Mouse (Mus musculus) liver, postnatal 0 days (tissue): ENCODE results near the gene Prom2. TPM values are rescaled to one million over a fixed set of nuclear protein-coding genes. Genes with fewer than 3 reads are reported as not detected.

ENCODE experiments used
- ATAC-seq: fragments of 200-750 bp; cut with Nextera tagmentation; 2 replicates; pipeline ENCODE4 v1.8.0; 2017; ENCODE audit warnings: mild to moderate bottlenecking, moderate library complexity
- DNase-seq: peaks from one replicate; pipeline ENCODE4 v3.0.0-alpha.2; 2016
- H3K27ac ChIP-seq: fragments of 300-500 bp; sonication (generic); 2 replicates; pipeline ENCODE4 v1.5.1; 2014; ENCODE audit warnings: antibody characterized with exemption, moderate library complexity, mild to moderate bottlenecking, low read depth
- H3K27me3 ChIP-seq: fragments of 300-500 bp; sonication (generic); 2 replicates; pipeline ENCODE4 v1.6.1; 2014; ENCODE audit warnings: low read length, control low read depth, mixed read lengths; ENCODE audit not compliant: insufficient read depth
- H3K36me3 ChIP-seq: fragments of 300-500 bp; sonication (generic); replicated peaks from 2 replicates; pipeline ENCODE4 v1.6.1; 2014; ENCODE audit warnings: mild to moderate bottlenecking, control low read depth, low read length, moderate library complexity, mixed read lengths; ENCODE audit not compliant: insufficient read depth
- H3K4me1 ChIP-seq: fragments of 300-500 bp; sonication (generic); 2 replicates; pipeline ENCODE4 v1.6.1; 2014; ENCODE audit warnings: antibody characterized with exemption, mild to moderate bottlenecking, control low read depth; ENCODE audit not compliant: insufficient read depth
- H3K4me2 ChIP-seq: fragments of 300-500 bp; sonication (generic); 2 replicates; pipeline ENCODE4 v1.6.1; 2014; ENCODE audit warnings: low read depth, mild to moderate bottlenecking, low read length, moderate library complexity, mixed read lengths
- H3K4me3 ChIP-seq: fragments of 300-500 bp; sonication (generic); 2 replicates; pipeline ENCODE4 v1.5.1; 2014; ENCODE audit warnings: low read depth, low read length
- H3K9ac ChIP-seq: fragments of 300-500 bp; sonication (generic); replicated peaks from 2 replicates; pipeline ENCODE4 v1.6.1; 2014; ENCODE audit warnings: mild to moderate bottlenecking, moderate library complexity
- H3K9me3 ChIP-seq: fragments of 300-500 bp; sonication (generic); 2 replicates; pipeline ENCODE4 v1.6.1; 2016; ENCODE audit warnings: mild to moderate bottlenecking, control low read depth, low read length, mixed read lengths
- CTCF ChIP-seq: sonication (generic); IDR thresholded peaks from 2 replicates; pipeline ENCODE4 v1.5.1; 2016; ENCODE audit warnings: antibody characterized with exemption, low read depth
- EP300 ChIP-seq: IDR thresholded peaks from 2 replicates; pipeline ENCODE4 v1.6.1; 2016; ENCODE audit warnings: antibody characterized with exemption, low read depth, mild to moderate bottlenecking
- WGBS: fragments of 180-500 bp; shearing (Covaris S2); extraction: QIAGEN DNeasy Blood & Tissue Kit; methylation state at CpG from one replicate; pipeline ENCODE4 v1.1.7; 2014; ENCODE audit not compliant: insufficient replicate concordance; 5-methylcytosine and 5-hydroxymethylcytosine counted together
- polyA plus RNA-seq: library from polyadenylated mRNA; unstranded; fragments of >200 nt; fragmentation: Nextera tagmentation; extraction: Ambion mirVana; gene quantifications from 2 replicates; pipeline ENCODE4 v1.2.1, GENCODE M21; 2015

The Prom2 gene
- not detected in 2 replicates for polyA plus RNA-seq

GRCm38 (mm10) chr2:127541185-127541584 lies at the start of gene Prom2:
Gene Prom2 (minus strand): TSS chr2:127541467.
- no peak within 1 kb of the TSS for H3K4me2 ChIP-seq
- H3K4me1 ChIP-seq = no peaks in the 10 kb centered on the region
- H3K27ac ChIP-seq = no peak within 1 kb of the TSS
- no peaks in the 10 kb centered on the region for H3K36me3 ChIP-seq
- ATAC-seq (no peak), DNase-seq (no peak)
- H3K4me3 ChIP-seq = no peak within 1 kb of the TSS
- no peak within 1 kb of the TSS for H3K9ac ChIP-seq
- H3K27me3 ChIP-seq = peaks cover 30% of the 10 kb centered on the region
- H3K9me3 ChIP-seq = no peaks in the 10 kb centered on the region
- 13% methylated on average over 29 of the region's 29 CpGs for WGBS
- TF ChIP-seq CTCF = no peak
- TF ChIP-seq EP300 = no peak

GRCm38 (mm10) chr2:127590840-127591239 lies 49.6 kb upstream of the Prom2 start:
- Histone ChIP-seq H3K9ac (no peak overlapping the region), H3K9me3 (no peaks in the 10 kb centered on the region), H3K4me2 (no peak overlapping the region), H3K27me3 (no peaks in the 10 kb centered on the region), H3K36me3 (peaks cover 20% of the 10 kb centered on the region), H3K4me1 (peaks cover 21% of the 10 kb centered on the region), H3K27ac (no peak overlapping the region), H3K4me3 (no peak overlapping the region)
- WGBS = 71% methylated on average over 4 of the region's 4 CpGs
- TF ChIP-seq EP300 (no peak), CTCF (peak; percentile 21; the same call in 1 of the 2 replicates)
- ATAC-seq (no peak), DNase-seq (no peak)

DNA sequence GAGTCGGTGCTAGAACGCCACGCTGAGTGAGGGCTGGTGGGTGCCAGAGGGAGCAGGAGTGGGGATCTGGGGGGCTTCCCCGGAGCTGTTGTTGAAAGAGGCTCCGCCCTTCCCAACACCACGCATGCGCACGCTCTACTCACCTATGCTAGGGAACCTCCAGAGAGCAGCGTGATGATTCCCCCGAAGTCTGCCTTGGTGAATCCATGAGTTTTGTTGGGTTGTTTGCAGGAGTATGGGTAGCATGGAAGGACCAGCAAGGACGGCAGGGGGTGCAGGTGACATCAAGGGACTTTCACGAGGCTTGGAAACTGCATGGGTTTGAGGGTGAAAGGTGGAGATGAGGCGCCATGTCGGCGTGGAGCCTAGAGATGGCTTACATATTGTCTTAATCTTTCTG lies 48.9 kb upstream of the Prom2 start:
- H3K27ac ChIP-seq = no peak overlapping the region
- WGBS = 70% methylated on average over 15 of the region's 15 CpGs
- no peak overlapping the region for H3K9ac ChIP-seq
- H3K36me3 ChIP-seq = peaks cover 14% of the 10 kb centered on the region
- H3K4me2 ChIP-seq = no peak overlapping the region
- H3K4me1 ChIP-seq = peaks cover 21% of the 10 kb centered on the region
- no peaks in the 10 kb centered on the region for H3K27me3 ChIP-seq
- DNase-seq = no peak
- no peaks in the 10 kb centered on the region for H3K9me3 ChIP-seq
- H3K4me3 ChIP-seq = no peak overlapping the region
- no peak for ATAC-seq
- no peak for TF ChIP-seq EP300
- TF ChIP-seq CTCF = no peak

GRCm38 (mm10) chr2:127588897-127589296 lies 47.6 kb upstream of the Prom2 start:
- WGBS = 82% methylated on average over 9 of the region's 9 CpGs
- ATAC-seq (no peak), DNase-seq (no peak)
- no peak overlapping the region for H3K4me2 ChIP-seq
- H3K9me3 ChIP-seq = no peaks in the 10 kb centered on the region
- no peaks in the 10 kb centered on the region for H3K27me3 ChIP-seq
- no peak for TF ChIP-seq CTCF
- no peak for TF ChIP-seq EP300
- no peak overlapping the region for H3K4me3 ChIP-seq
- peaks cover 10% of the 10 kb centered on the region for H3K36me3 ChIP-seq
- no peak overlapping the region for H3K9ac ChIP-seq
- H3K27ac ChIP-seq = no peak overlapping the region
- peaks cover 28% of the 10 kb centered on the region for H3K4me1 ChIP-seq

- no peak for DNase-seq
- Histone ChIP-seq H3K4me2 (peak overlapping the region; percentile 90), H3K27me3 (no peaks in the 10 kb centered on the region), H3K9ac (peak overlapping the region; percentile 89), H3K36me3 (peaks cover 4% of the 10 kb centered on the region; the same call in 1 of the 2 replicates), H3K4me1 (peaks cover 32% of the 10 kb centered on the region), H3K4me3 (peak overlapping the region; percentile 98), H3K9me3 (no peaks in the 10 kb centered on the region), H3K27ac (peak overlapping the region; percentile 93)
- under 1% methylated on average over 22 of the region's 22 CpGs for WGBS
- no peak for TF ChIP-seq EP300
- peak; percentile 19 for ATAC-seq
These were observed 46.2 kb upstream of the Prom2 start for GRCm38 (mm10) chr2:127587514-127587844.

- 5% methylated on average over 39 of the region's 39 CpGs for WGBS
- DNase-seq (peak; percentile 92), ATAC-seq (peak; percentile 73)
- TF ChIP-seq EP300 (peak; percentile 69), CTCF (no peak)
- Histone ChIP-seq H3K27ac (peak within 1 kb of the TSS; percentile 93), H3K27me3 (no peaks in the 10 kb centered on the region), H3K4me2 (peak within 1 kb of the TSS; percentile 90), H3K4me1 (peaks cover 32% of the 10 kb centered on the region), H3K4me3 (peak within 1 kb of the TSS; percentile 98), H3K9ac (peak within 1 kb of the TSS; percentile 89), H3K9me3 (no peaks in the 10 kb centered on the region), H3K36me3 (no peaks in the 10 kb centered on the region)
These were observed 45.6 kb upstream of the Prom2 start, which contains the start of the genes Zfp661 and Mrps5 for GRCm38 (mm10) chr2:127586694-127587513. Gene Zfp661 (minus strand): TSS chr2:127587094. Gene Mrps5 (plus strand): TSS chr2:127587222.
